Comparison of ENCODE assay signal across 9 mouse cellular contexts in genomic region chr17:31061346-31062095, GRCm38 (mm10). TPM values are rescaled to one million over a fixed set of nuclear protein-coding genes. Genes with fewer than 3 reads are reported as not detected.
DNase-seq lines count a peak whose midpoint lies in the region; ATAC-seq and TF ChIP-seq lines count a peak whose summit lies in the region.
"Had no signal": no experiment of that assay in that cellular context is flagged by ENCODE, and none has a peak within 500 bp of the region (broad histone marks: within the 10 kb centered on the region; RNA-seq: fewer than 3 reads in every experiment).

No protein-coding gene starts in this region.

- no peak overlapping the region for H3K9ac ChIP-seq in lung, embryonic 14.5 days
- peak overlapping the region; percentile 29; the same call in 1 of the 2 replicates for H3K9ac ChIP-seq in liver, embryonic 12.5 days

- H3K4me3 ChIP-seq in lung, embryonic 14.5 days (ENCODE audit: low read depth, low read length) = no peak overlapping the region
- H3K4me3 ChIP-seq in brown adipose tissue, adult 24 weeks (ENCODE audit: insufficient read depth, low read depth, low read length) = no peak overlapping the region
- H3K4me3 ChIP-seq in liver, embryonic 12.5 days = no peak overlapping the region

- peaks cover 38% of the 10 kb centered on the region for H3K27me3 ChIP-seq in lung, embryonic 14.5 days (ENCODE audit: insufficient read depth, low read length)
- H3K27me3 ChIP-seq in liver, embryonic 12.5 days (replicated peaks) = peaks cover 43% of the 10 kb centered on the region

- DNase-seq in heart, adult 11 months = peak; percentile 84
- DNase-seq in heart, postnatal 36 days = no peak
- DNase-seq in lung, embryonic 14.5 days = no peak
- DNase-seq in lung, adult 18-20 months = no peak
- DNase-seq in frontal cortex, adult 2 months (ENCODE audit: extremely low spot score in 1 of 2, low spot score in 1 of 2) = no peak
- no peak for DNase-seq in spleen, postnatal 14 days (ENCODE audit: low spot score in 2 of 2)
- DNase-seq: layer of hippocampus, adult 9-11 months had no signal

- H3K9me3 ChIP-seq in lung, embryonic 14.5 days (ENCODE audit: low read depth, low read length) = no peaks in the 10 kb centered on the region
- no peaks in the 10 kb centered on the region for H3K9me3 ChIP-seq in liver, embryonic 12.5 days (replicated peaks)

- 0 out of 2 replicates have a peak overlapping the region, but pooled peaks have one; percentile 80 for H3K4me2 ChIP-seq in lung, embryonic 14.5 days
- peak overlapping the region; percentile 49 for H3K4me2 ChIP-seq in liver, embryonic 12.5 days

- 0 out of 2 replicates have a peak, but pooled peaks cover 4% of the 10 kb centered on the region for H3K4me1 ChIP-seq in lung, embryonic 14.5 days (ENCODE audit: insufficient read depth)
- peaks cover 18% of the 10 kb centered on the region for H3K4me1 ChIP-seq in brown adipose tissue, adult 24 weeks (ENCODE audit: control insufficient read depth, insufficient read depth, insufficient read length, low read length)
- peaks cover 64% of the 10 kb centered on the region for H3K4me1 ChIP-seq in liver, embryonic 12.5 days

- ATAC-seq in lung, embryonic 14.5 days (ENCODE audit: insufficient read depth) = no peak
- 0 out of 2 replicates have a peak, but pooled peaks have one; percentile 8 for ATAC-seq in liver, embryonic 12.5 days

- TF ChIP-seq CTCF in lung, embryonic 14.5 days (IDR thresholded peaks at IDR 0.05; ENCODE audit: low read depth) = no peak

- peak overlapping the region; percentile 58; the same call in 1 of the 2 replicates for H3K27ac ChIP-seq in lung, embryonic 14.5 days (ENCODE audit: low read depth)
- H3K27ac ChIP-seq in brown adipose tissue, adult 24 weeks (replicated peaks; ENCODE audit: low read depth, low read length) = peak overlapping the region; percentile 83
- peak overlapping the region; percentile 68; the same call in 1 of the 2 replicates for H3K27ac ChIP-seq in liver, embryonic 12.5 days

- WGBS in lung, embryonic 14.5 days = 64% methylated on average over 3 of the region's 3 CpGs
- WGBS in liver, embryonic 12.5 days (ENCODE audit: insufficient replicate concordance) = 58% methylated on average over 3 of the region's 3 CpGs

- H3K36me3 ChIP-seq in lung, embryonic 14.5 days (ENCODE audit: insufficient read depth) = no peaks in the 10 kb centered on the region
- no peaks in the 10 kb centered on the region for H3K36me3 ChIP-seq in liver, embryonic 12.5 days

- intact Hi-C loops in heart, postnatal 36 days (cut with DNase I) = loop anchor here (2.0 kb wide), 1 partner anchor 13 kb away; no protein-coding TSS in a partner anchor

RNA-seq across cellular contexts. Expression of gene Abcg1, which starts 4.0 kb away (rescaled TPM):
- 1 to 10 TPM; 5.1 to 8.5 TPM for total RNA-seq in heart, postnatal 36 days (2021)
- polyA plus RNA-seq in lung, embryonic 14.5 days (2014; fragmentation: Nextera tagmentation; extraction: Ambion mirVana) = 8.4 and 9.6 TPM in 2 replicates
- polyA plus RNA-seq in brown adipose tissue, adult 24 weeks (2012; ENCODE audit: insufficient read depth, insufficient read length, missing spikeins) = 2.3 and 5.0 TPM in 2 replicates
- 5.4 and 5.5 TPM in 2 replicates for polyA plus RNA-seq in liver, embryonic 12.5 days (2016; fragmentation: Nextera tagmentation; extraction: Ambion mirVana)
- 29.5 and 29.6 TPM in 2 replicates for polyA plus RNA-seq in frontal cortex, adult 2 months (2012; rRNA removed)
